10 mouse cellular contexts compared by ENCODE assay signal in the genomic region with DNA sequence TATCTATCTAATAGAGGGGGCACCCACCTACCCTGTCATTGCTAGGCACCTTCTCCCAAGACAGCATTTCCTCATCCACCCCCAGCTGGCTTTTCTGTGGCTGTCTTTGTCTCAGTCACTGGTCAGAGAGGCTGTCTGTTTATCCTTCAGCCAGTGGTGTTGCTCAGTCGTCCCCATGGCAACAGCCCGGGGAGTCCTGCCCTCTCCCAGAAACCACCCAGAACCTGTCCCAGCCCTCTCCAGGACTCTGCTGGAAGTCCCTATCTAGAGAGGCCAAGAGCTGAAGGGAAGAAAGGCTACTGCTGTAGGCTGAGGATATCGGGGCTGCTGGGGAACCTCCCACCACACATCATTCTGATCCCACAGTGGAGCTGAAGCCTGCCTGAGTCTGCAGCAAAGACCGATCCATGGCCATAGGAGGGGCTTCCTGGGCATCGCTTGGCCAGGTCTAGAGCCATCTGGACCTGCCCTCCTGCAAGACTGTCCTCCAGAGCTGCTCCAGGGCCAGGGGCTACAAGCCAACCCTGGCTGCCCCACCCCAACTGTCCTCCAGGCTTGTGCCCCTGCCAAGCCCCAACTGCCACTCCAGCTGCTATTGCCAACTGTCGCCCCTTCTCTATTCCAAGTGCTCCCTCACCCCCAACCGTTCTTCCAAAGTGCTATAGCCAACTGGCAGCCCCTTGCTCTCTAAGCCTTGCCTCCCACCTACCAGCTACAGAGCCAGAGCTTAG. TPM values are rescaled to one million over a fixed set of nuclear protein-coding genes. Genes with fewer than 3 reads are reported as not detected.
DNase-seq lines count a peak whose midpoint lies in the region; ATAC-seq and TF ChIP-seq lines count a peak whose summit lies in the region.
"Had no signal": no experiment of that assay in that cellular context is flagged by ENCODE, and none has a peak within 500 bp of the region (broad histone marks: within the 10 kb centered on the region; RNA-seq: fewer than 3 reads in every experiment).

No protein-coding gene starts in this region.

- DNase-seq in cerebellum, adult 9-11 months = peak; percentile 99
- peak; percentile 74 for DNase-seq in kidney, adult 11 months
- DNase-seq in liver = peak; percentile 71
- DNase-seq in midbrain, postnatal 0 days (ENCODE audit: low spot score) = peak; percentile 81
- DNase-seq in thymus, postnatal 25 days = no peak

- no peaks in the 10 kb centered on the region for H3K9me3 ChIP-seq in megakaryocyte, embryonic 14.5 days
- H3K9me3 ChIP-seq in midbrain, postnatal 0 days (ENCODE audit: low read length) = no peaks in the 10 kb centered on the region
- H3K9me3 ChIP-seq: lung, embryonic 15.5 days had no signal

- H3K27me3 ChIP-seq in megakaryocyte, embryonic 14.5 days (replicated peaks) = peaks cover 85% of the 10 kb centered on the region
- H3K27me3 ChIP-seq in midbrain, postnatal 0 days (ENCODE audit: insufficient read depth, low read length) = no peaks in the 10 kb centered on the region; the same call in 1 of the 2 replicates

- H3K4me1 ChIP-seq in megakaryocyte, embryonic 14.5 days = peaks cover 65% of the 10 kb centered on the region
- no peaks in the 10 kb centered on the region for H3K4me1 ChIP-seq in midbrain, postnatal 0 days (ENCODE audit: insufficient read depth, low read length)

- H3K4me3 ChIP-seq in megakaryocyte, embryonic 14.5 days (replicated peaks) = peak overlapping the region; percentile 85
- H3K4me3 ChIP-seq in midbrain, postnatal 0 days (ENCODE audit: low read depth, low read length) = no peak overlapping the region
- H3K4me3 ChIP-seq: erythroblast, embryonic 14.5 days; lung, embryonic 15.5 days had no signal

- H3K27ac ChIP-seq in midbrain, postnatal 0 days (ENCODE audit: low read depth, low read length) = no peak overlapping the region
- H3K27ac ChIP-seq: lung, embryonic 15.5 days had no signal

- 0 out of 2 replicates have a peak overlapping the region, but pooled peaks have one; percentile 0 for H3K4me2 ChIP-seq in midbrain, postnatal 0 days (ENCODE audit: low read depth, low read length, poor library complexity, severe bottlenecking)
- H3K4me2 ChIP-seq: lung, embryonic 15.5 days had no signal

- no peaks in the 10 kb centered on the region for H3K36me3 ChIP-seq in megakaryocyte, embryonic 14.5 days (replicated peaks; ENCODE audit: low read length)
- no peaks in the 10 kb centered on the region for H3K36me3 ChIP-seq in midbrain, postnatal 0 days (ENCODE audit: insufficient read depth, low read length)
- H3K36me3 ChIP-seq: lung, embryonic 15.5 days had no signal

- no peak for ATAC-seq in megakaryocyte, adult 5-6 weeks (ENCODE audit: poor library complexity, severe bottlenecking)
- ATAC-seq in granulocyte monocyte progenitor cell, adult 5-6 weeks (replicated peaks; ENCODE audit: poor library complexity, severe bottlenecking) = peak; percentile 10; the same call in 1 of the 2 replicates
- ATAC-seq in midbrain, postnatal 0 days (ENCODE audit: low FRiP score) = peak; percentile 51

- WGBS in midbrain, postnatal 0 days = 37% methylated on average over 7 of the region's 7 CpGs

- H3K9ac ChIP-seq in midbrain, postnatal 0 days (replicated peaks; ENCODE audit: low read length, poor library complexity, severe bottlenecking) = no peak overlapping the region
- H3K9ac ChIP-seq: lung, embryonic 15.5 days had no signal

- no peak for TF ChIP-seq CTCF in midbrain, postnatal 0 days (IDR thresholded peaks at IDR 0.05)

RNA-seq across cellular contexts. Expression of a gene that starts 3.9 kb away (rescaled TPM):
- polyA plus RNA-seq in megakaryocyte, embryonic 14.5 days (2012; ENCODE audit: insufficient read depth, low replicate concordance) = 0.16 TPM in 1 of 2 replicates, not detected in the other
- 1.4 and 2.5 TPM in 2 replicates for total RNA-seq in megakaryocyte, adult 5-6 weeks (2015)
- total RNA-seq in megakaryocyte, adult 5-6 weeks (2017) = 2.3 and 3.9 TPM in 2 replicates
- 1.1 TPM in 1 of 2 replicates, not detected in the other for total RNA-seq in granulocyte monocyte progenitor cell, adult 5-6 weeks (2014; fragmentation: Nextera tagmentation)
- total RNA-seq in granulocyte monocyte progenitor cell, adult 5-6 weeks (2017) = 0.13 and 0.15 TPM in 2 replicates
- total RNA-seq in midbrain, postnatal 0 days (2014; rRNA removed) = 25.8 and 29.8 TPM in 2 replicates
- 16.7 and 18.4 TPM in 2 replicates for polyA plus RNA-seq in midbrain, postnatal 0 days (2015; fragmentation: Nextera tagmentation; extraction: Ambion mirVana)

RNA-seq across cellular contexts. Expression of a gene that starts 29.8 kb away (rescaled TPM):
- polyA plus RNA-seq in megakaryocyte, embryonic 14.5 days (2012; ENCODE audit: insufficient read depth, low replicate concordance) = not detected in 2 replicates
- not detected in 2 replicates for total RNA-seq in megakaryocyte, adult 5-6 weeks (2015)
- total RNA-seq in megakaryocyte, adult 5-6 weeks (2017) = not detected in 2 replicates
- total RNA-seq in granulocyte monocyte progenitor cell, adult 5-6 weeks (2014; fragmentation: Nextera tagmentation) = not detected in 2 replicates
- total RNA-seq in granulocyte monocyte progenitor cell, adult 5-6 weeks (2017) = not detected in 2 replicates
- total RNA-seq in midbrain, postnatal 0 days (2014; rRNA removed) = not detected in 2 replicates
- polyA plus RNA-seq in midbrain, postnatal 0 days (2015; fragmentation: Nextera tagmentation; extraction: Ambion mirVana) = not detected in 2 replicates
- polyA plus RNA-seq: erythroblast, embryonic 14.5 days had no signal

RNA-seq across cellular contexts. Expression of a gene that starts 33.8 kb away (rescaled TPM):
- polyA plus RNA-seq in megakaryocyte, embryonic 14.5 days (2012; ENCODE audit: insufficient read depth, low replicate concordance) = 7.5 and 38.2 TPM in 2 replicates
- 37.8 and 55.2 TPM in 2 replicates for total RNA-seq in megakaryocyte, adult 5-6 weeks (2015)
- 61.6 and 102 TPM in 2 replicates for total RNA-seq in megakaryocyte, adult 5-6 weeks (2017)
- 43.1 and 60.9 TPM in 2 replicates for total RNA-seq in granulocyte monocyte progenitor cell, adult 5-6 weeks (2014; fragmentation: Nextera tagmentation)
- total RNA-seq in granulocyte monocyte progenitor cell, adult 5-6 weeks (2017) = 115 and 129 TPM in 2 replicates
- 69.5 and 85.6 TPM in 2 replicates for total RNA-seq in midbrain, postnatal 0 days (2014; rRNA removed)
- 112 and 116 TPM in 2 replicates for polyA plus RNA-seq in midbrain, postnatal 0 days (2015; fragmentation: Nextera tagmentation; extraction: Ambion mirVana)

RNA-seq across cellular contexts. Expression of a gene that starts 57.1 kb away (rescaled TPM):
- polyA plus RNA-seq in megakaryocyte, embryonic 14.5 days (2012; ENCODE audit: insufficient read depth, low replicate concordance) = 10.4 and 13.9 TPM in 2 replicates
- total RNA-seq in megakaryocyte, adult 5-6 weeks (2015) = 32.2 and 35.1 TPM in 2 replicates
- total RNA-seq in megakaryocyte, adult 5-6 weeks (2017) = 39.7 and 44.9 TPM in 2 replicates
- 43.8 and 47.1 TPM in 2 replicates for total RNA-seq in granulocyte monocyte progenitor cell, adult 5-6 weeks (2014; fragmentation: Nextera tagmentation)
- 46.4 and 54.5 TPM in 2 replicates for total RNA-seq in granulocyte monocyte progenitor cell, adult 5-6 weeks (2017)
- total RNA-seq in midbrain, postnatal 0 days (2014; rRNA removed) = 416 and 487 TPM in 2 replicates
- polyA plus RNA-seq in midbrain, postnatal 0 days (2015; fragmentation: Nextera tagmentation; extraction: Ambion mirVana) = 303 and 316 TPM in 2 replicates
